Mouse (Mus musculus) liver, postnatal 0 days (tissue): Measurements from ENCODE around the gene Gm20388.

ENCODE experiments used
- CTCF ChIP-seq: sonication (generic); IDR thresholded peaks from 2 replicates; pipeline ENCODE4 v1.5.1; 2016; ENCODE audit warnings: antibody characterized with exemption, low read depth
- EP300 ChIP-seq: IDR thresholded peaks from 2 replicates; pipeline ENCODE4 v1.6.1; 2016; ENCODE audit warnings: antibody characterized with exemption, low read depth, mild to moderate bottlenecking

- TF ChIP-seq CTCF (no peak), EP300 (no peak)
Measured at GRCm38 (mm10) chr8:120515650-120516049, 605.0 kb downstream of the Gm20388 start.
